Mouse (Mus musculus) midbrain, embryonic 16.5 days (tissue): ENCODE results near the gene Serpina1b. TPM values are rescaled to one million over a fixed set of nuclear protein-coding genes. Genes with fewer than 3 reads are reported as not detected.

Source experiments
- ATAC-seq: fragments of 200-750 bp; cut with Nextera tagmentation; 2 replicates; pipeline ENCODE4 v1.8.0; 2017; ENCODE audit warnings: moderate TSS enrichment
- H3K27ac ChIP-seq: fragments of 300-500 bp; sonication (generic); 2 replicates; pipeline ENCODE4 v1.5.1; 2014; ENCODE audit warnings: mild to moderate bottlenecking, low read length, mixed read lengths
- H3K27me3 ChIP-seq: fragments of 300-500 bp; sonication (generic); 2 replicates; pipeline ENCODE4 v1.6.1; 2014; ENCODE audit warnings: low read depth, low read length, mixed read lengths; ENCODE audit not compliant: control insufficient read depth, insufficient read depth
- H3K36me3 ChIP-seq: fragments of 300-500 bp; sonication (generic); 2 replicates; pipeline ENCODE4 v1.6.1; 2014; ENCODE audit warnings: mild to moderate bottlenecking, low read length, moderate library complexity, mixed read lengths; ENCODE audit not compliant: control insufficient read depth, insufficient read depth
- H3K4me1 ChIP-seq: fragments of 300-500 bp; sonication (generic); 2 replicates; pipeline ENCODE4 v1.6.1; 2014; ENCODE audit warnings: mild to moderate bottlenecking, low read length, mixed read lengths; ENCODE audit not compliant: control insufficient read depth, insufficient read depth
- H3K4me2 ChIP-seq: fragments of 300-500 bp; sonication (generic); 2 replicates; pipeline ENCODE4 v1.6.1; 2014; ENCODE audit warnings: mild to moderate bottlenecking, low read length, mixed read lengths
- H3K4me3 ChIP-seq: fragments of 300-500 bp; sonication (generic); 2 replicates; pipeline ENCODE4 v1.5.1; 2014; ENCODE audit warnings: low read depth, mild to moderate bottlenecking, low read length, moderate library complexity, mixed read lengths
- H3K9ac ChIP-seq: fragments of 300-500 bp; sonication (generic); 2 replicates; pipeline ENCODE4 v1.6.1; 2014; ENCODE audit warnings: low read depth, low read length, mixed read lengths
- H3K9me3 ChIP-seq: fragments of 300-500 bp; sonication (generic); replicated peaks from 2 replicates; pipeline ENCODE4 v1.6.1; 2014; ENCODE audit warnings: mild to moderate bottlenecking, low read length, mixed read lengths; ENCODE audit not compliant: control insufficient read depth, poor library complexity, severe bottlenecking
- WGBS: fragments of 180-500 bp; shearing (Covaris S2); extraction: QIAGEN DNeasy Blood & Tissue Kit; methylation state at CpG from one replicate; pipeline ENCODE4 v1.1.7; 2014; 5-methylcytosine and 5-hydroxymethylcytosine counted together
- polyA plus RNA-seq: library from polyadenylated mRNA; unstranded; fragments of >200 nt; fragmentation: Nextera tagmentation; extraction: Ambion mirVana; gene quantifications from 2 replicates; pipeline ENCODE4 v1.2.1, GENCODE M21; 2015

Serpina1b gene
- polyA plus RNA-seq, 1 experiment from 2014 or later = not detected

DNA sequence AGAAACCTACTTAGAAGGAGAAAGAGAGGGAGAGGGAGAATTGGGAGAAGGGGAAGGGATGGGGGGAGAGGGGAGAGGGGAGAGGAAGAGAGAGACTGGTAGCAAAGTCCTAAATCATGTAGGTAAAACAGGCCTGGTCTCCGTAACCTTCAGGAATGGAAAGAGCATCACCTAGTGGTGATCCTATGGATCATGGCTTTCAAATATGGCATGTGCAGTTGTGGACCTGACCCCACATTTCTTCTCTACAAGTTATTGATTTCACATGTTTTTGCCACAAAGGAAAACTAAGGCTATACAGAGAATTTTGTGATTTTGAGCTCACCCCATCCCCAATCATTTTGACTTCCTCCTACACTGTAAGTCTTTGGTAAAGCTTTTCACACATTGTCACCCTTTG, 119.8 kb downstream of the Serpina1b start:
- no peaks in the 10 kb centered on the region for H3K4me1 ChIP-seq
- WGBS = 71% methylated on average over 1 of the region's 1 CpGs
- no peaks in the 10 kb centered on the region for H3K36me3 ChIP-seq
- H3K27ac ChIP-seq = no peak overlapping the region
- H3K4me3 ChIP-seq = no peak overlapping the region
- ATAC-seq = no peak
- no peaks in the 10 kb centered on the region for H3K9me3 ChIP-seq
- H3K4me2 ChIP-seq = no peak overlapping the region
- no peaks in the 10 kb centered on the region for H3K27me3 ChIP-seq
- H3K9ac ChIP-seq = no peak overlapping the region

DNA sequence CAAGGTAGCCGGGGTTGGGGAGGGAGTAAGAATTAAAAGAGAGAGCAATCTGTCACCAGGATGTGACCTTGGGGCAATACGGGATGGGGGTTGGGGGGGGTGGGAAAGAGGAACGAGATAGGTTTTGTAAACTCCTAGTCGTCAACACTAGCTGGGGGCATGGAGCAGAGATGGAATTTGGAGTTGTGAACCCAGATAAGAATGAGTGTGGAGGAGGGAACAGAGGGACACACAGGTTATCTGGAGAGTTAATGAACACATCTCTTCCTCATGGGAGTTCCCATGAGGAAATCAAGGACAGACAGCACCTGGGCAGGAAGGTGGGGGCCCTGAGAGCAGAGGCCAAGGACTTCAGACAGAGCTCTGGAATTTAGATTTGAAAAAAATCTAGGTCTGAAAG, 124.1 kb downstream of the Serpina1b start:
- Histone ChIP-seq H3K4me1 (no peaks in the 10 kb centered on the region), H3K4me2 (no peak overlapping the region), H3K27ac (no peak overlapping the region), H3K36me3 (no peaks in the 10 kb centered on the region), H3K9ac (no peak overlapping the region), H3K4me3 (no peak overlapping the region), H3K27me3 (no peaks in the 10 kb centered on the region), H3K9me3 (no peaks in the 10 kb centered on the region)
- WGBS = 91% methylated on average over 4 of the region's 4 CpGs
- no peak for ATAC-seq

DNA sequence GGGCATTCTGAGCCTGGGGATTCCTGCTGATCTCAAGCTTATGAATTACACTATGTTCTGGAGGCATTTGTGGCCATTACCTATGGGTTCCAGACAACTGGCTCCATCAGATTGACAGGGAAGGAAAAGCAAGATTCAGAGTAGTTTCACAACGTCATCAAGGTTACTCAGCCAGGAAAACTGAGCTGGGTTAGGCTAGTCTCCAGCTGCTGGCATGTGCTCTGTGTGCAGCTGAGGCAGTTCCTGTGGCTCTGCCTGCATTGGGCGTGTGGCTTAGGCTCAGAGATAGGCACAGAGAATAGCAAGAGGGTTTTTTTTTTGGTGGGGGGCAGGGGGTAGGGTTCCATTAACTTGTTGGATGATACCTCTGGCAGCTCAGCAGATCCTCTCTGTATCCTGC, 124.6 kb downstream of the Serpina1b start:
- Histone ChIP-seq H3K4me2 (no peak overlapping the region), H3K27ac (no peak overlapping the region), H3K9me3 (no peaks in the 10 kb centered on the region), H3K36me3 (no peaks in the 10 kb centered on the region), H3K4me1 (no peaks in the 10 kb centered on the region), H3K9ac (no peak overlapping the region), H3K27me3 (no peaks in the 10 kb centered on the region), H3K4me3 (no peak overlapping the region)
- no peak for ATAC-seq
- WGBS = 77% methylated on average over 2 of the region's 2 CpGs

DNA sequence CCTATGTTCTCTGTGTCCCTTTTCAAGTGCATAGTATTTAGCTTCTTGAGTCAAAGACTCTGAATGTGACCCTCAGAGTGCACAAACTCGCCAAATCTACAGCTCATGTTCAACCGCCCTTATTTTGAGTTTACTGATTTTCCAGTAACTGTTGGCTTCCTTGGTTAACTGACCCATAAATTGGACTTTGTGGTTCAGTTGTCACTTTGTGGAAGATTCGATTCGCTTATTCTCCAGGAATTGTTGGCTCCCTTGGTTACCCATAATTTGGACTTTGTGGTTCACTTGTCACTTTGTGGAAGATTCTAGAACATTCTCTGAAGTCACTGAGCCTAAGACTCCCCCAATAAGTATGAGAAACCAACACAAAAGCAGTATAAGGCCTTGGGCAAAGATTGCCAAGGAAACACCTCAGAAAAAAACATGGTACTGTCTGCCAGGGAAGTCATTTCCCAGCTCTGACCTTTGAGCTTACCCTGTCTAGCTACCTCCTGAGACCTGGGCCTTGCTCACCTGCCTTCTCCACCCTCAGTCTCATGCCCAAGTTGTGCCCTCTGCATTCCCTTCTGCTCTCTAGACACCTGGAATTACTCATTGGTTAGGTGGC, 129.9 kb downstream of the Serpina1b start:
- no peaks in the 10 kb centered on the region for H3K36me3 ChIP-seq
- H3K4me1 ChIP-seq = no peaks in the 10 kb centered on the region
- no peak overlapping the region for H3K27ac ChIP-seq
- no peak overlapping the region for H3K4me2 ChIP-seq
- no peaks in the 10 kb centered on the region for H3K9me3 ChIP-seq
- no peaks in the 10 kb centered on the region for H3K27me3 ChIP-seq
- no peak for ATAC-seq
- no peak overlapping the region for H3K9ac ChIP-seq
- H3K4me3 ChIP-seq = no peak overlapping the region
- 85% methylated on average over 4 of the region's 4 CpGs for WGBS

DNA sequence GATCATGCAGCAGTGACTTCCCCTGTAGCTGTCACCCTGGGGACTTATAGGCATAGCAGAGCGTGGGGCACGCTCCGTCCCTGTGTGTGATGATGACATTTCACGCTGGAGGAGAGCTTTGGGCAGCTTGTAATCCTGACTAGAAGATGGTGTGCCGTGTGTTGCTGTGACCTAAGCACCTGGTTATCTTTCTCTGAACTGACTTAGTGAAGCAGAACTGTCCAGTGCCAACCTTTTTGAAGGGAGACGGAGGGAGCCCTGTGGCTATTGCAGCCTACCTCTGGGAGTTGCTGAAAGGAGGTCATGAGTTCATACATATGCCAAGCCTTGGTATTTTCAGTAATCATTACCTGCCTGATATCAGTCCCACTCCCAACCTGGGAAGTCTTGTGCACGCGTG, 134.7 kb downstream of the Serpina1b start, which contains the start of gene Serpina1f:
Gene Serpina1f (minus strand): TSS at position 101 of the 400 bp plus-strand sequence.
- WGBS = 88% methylated on average over 8 of the region's 8 CpGs
- Histone ChIP-seq H3K36me3 (no peaks in the 10 kb centered on the region), H3K9me3 (no peaks in the 10 kb centered on the region), H3K4me2 (no peak within 1 kb of the TSS), H3K9ac (no peak within 1 kb of the TSS), H3K4me3 (no peak within 1 kb of the TSS), H3K27me3 (no peaks in the 10 kb centered on the region), H3K27ac (no peak within 1 kb of the TSS), H3K4me1 (no peaks in the 10 kb centered on the region)
- no peak for ATAC-seq

DNA sequence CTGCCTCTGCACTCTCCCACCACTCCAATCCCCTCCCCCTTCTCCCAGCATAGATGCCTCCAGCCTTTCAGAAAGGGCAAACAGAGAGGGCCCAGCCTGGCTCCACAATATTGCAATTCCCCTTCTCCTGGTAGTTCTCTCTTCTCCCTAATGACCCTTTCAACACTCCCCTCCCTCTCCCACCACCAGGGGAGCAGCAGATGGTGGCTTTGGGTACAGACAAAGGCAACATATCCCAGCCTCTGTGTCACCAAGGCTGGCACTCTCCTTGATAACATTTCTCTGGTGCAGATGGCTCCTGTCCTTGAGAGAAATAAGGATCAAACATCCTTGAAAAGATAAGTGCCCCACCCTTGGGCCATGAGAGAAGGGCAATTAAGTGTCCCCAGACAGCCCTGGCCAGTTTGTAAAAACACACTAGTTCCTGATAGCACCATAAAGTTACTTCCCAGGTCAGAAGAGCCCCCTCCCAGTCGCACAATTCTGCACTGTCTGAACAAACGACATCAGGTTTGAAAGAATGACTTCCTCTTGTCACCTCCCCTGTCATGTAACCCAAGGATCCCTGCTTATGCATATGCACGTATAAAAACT, 141.9 kb downstream of the Serpina1b start:
- Histone ChIP-seq H3K4me2 (no peak overlapping the region), H3K27me3 (no peaks in the 10 kb centered on the region), H3K9ac (no peak overlapping the region), H3K4me1 (no peaks in the 10 kb centered on the region), H3K36me3 (no peaks in the 10 kb centered on the region), H3K9me3 (no peaks in the 10 kb centered on the region), H3K27ac (no peak overlapping the region), H3K4me3 (no peak overlapping the region)
- ATAC-seq = no peak
- WGBS = 69% methylated on average over 3 of the region's 3 CpGs

DNA sequence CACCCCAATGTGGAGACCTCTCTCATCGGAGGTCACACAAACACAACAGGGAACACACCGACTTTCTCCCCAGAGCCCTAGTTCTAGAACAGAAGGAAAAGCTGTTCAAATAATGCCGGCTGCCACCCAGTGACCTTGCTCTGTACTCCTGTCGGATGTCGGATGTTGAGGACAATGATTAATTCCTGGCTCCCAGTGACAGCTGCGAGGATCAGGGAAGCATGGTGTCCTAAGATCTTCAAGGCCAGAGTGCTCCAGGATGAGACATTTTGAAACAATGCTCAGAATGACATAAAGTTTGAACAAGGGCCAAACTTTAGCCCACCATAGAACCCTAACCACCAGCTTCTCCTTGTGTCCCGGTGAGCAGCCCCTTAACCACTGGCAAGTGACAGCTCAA, 143.2 kb downstream of the Serpina1b start:
- no peak for ATAC-seq
- WGBS = 63% methylated on average over 7 of the region's 7 CpGs
- Histone ChIP-seq H3K27me3 (no peaks in the 10 kb centered on the region), H3K9me3 (no peaks in the 10 kb centered on the region), H3K4me1 (no peaks in the 10 kb centered on the region), H3K4me2 (no peak overlapping the region), H3K27ac (no peak overlapping the region), H3K9ac (no peak overlapping the region), H3K4me3 (no peak overlapping the region), H3K36me3 (no peaks in the 10 kb centered on the region)

DNA sequence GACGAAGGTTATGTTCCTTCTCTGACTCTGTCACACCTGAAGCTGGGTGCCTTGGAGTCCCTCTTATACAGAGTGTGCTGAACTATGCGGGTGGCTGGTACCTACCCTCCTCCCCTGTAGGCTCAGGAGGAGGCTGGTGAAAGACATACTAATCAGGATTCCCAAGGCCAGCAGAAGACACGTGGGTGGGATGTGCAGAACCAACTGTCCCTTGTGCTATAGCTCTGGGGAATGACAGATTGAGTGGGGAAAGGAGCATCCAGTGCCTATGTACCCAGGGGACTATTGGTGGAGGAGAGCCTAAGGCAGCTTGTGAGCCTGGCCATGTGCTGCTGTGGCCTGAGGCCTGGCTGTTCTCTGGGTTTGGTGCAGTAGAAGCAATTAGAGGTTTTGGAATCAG, 144.1 kb downstream of the Serpina1b start:
- Histone ChIP-seq H3K4me3 (no peak overlapping the region), H3K9ac (no peak overlapping the region), H3K27ac (no peak overlapping the region), H3K9me3 (no peaks in the 10 kb centered on the region), H3K36me3 (no peaks in the 10 kb centered on the region), H3K4me1 (no peaks in the 10 kb centered on the region), H3K4me2 (no peak overlapping the region), H3K27me3 (no peaks in the 10 kb centered on the region)
- whole genome bisulfite sequencing = 75% methylated on average over 3 of the region's 3 CpGs
- ATAC-seq = no peak

DNA sequence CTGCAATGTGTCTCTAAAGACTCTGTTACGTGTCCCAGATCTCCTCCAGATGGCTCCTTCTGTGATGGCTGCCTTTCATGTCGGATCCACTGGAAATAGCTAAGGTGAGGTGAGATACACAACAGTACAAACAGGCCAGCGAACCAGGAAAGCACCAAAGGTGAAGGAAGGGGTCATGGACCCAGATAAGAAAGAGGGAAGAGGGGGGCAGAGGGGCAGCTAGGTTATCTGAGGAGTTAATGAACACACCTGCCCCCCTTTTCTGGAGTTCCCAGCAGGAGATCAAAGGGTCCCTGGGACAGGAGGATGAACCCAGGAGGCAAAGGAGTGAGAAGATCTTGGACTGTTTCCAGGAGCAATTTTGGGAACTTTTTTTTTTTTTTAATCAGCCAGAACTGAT, 144.8 kb downstream of the Serpina1b start:
- Histone ChIP-seq H3K36me3 (no peaks in the 10 kb centered on the region), H3K9me3 (no peaks in the 10 kb centered on the region), H3K4me1 (no peaks in the 10 kb centered on the region), H3K4me2 (no peak overlapping the region), H3K4me3 (no peak overlapping the region), H3K9ac (no peak overlapping the region), H3K27ac (no peak overlapping the region), H3K27me3 (no peaks in the 10 kb centered on the region)
- WGBS = 83% methylated on average over 3 of the region's 3 CpGs
- no peak for ATAC-seq
